Mouse (Mus musculus): Measurements from ENCODE around the gene Abcc12. TPM values are rescaled to one million over a fixed set of nuclear protein-coding genes. Genes with fewer than 3 reads are reported as not detected.

Abcc12 gene
- 0.12 and 0.17 TPM in 2 replicates for polyA plus RNA-seq (2015; fragmentation: Nextera tagmentation; extraction: Ambion mirVana)

DNA sequence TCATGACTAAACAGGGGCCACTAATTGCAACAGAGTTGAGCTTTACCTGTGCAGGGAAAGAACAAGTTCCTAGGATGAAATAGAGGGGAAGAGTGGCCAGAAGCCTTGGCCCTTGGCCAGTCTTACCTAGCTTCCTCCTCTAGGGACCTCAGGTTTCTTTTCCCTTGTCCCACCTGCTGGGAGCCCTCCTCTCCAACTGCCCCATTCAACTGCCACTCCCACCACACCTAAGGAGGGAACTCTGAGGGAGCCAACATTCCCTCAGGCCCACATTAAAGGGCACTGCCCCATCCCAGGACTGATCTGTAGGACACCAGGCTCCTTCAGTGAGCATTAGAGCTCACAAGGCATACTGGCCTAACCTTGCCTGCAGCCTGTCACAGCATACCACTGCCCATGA, at the start of gene Abcc12:
TSS of gene Abcc12 (minus strand) at position 229 of the 400 bp plus-strand sequence.
- ATAC-seq (ENCODE audit: low FRiP score) = no peak
- Histone ChIP-seq H3K9me3 (replicated peaks) (no peaks in the 10 kb centered on the region), H3K27me3 (replicated peaks) (no peaks in the 10 kb centered on the region), H3K9ac (replicated peaks) (no peak within 1 kb of the TSS), H3K4me1 (peaks cover 4% of the 10 kb centered on the region; the same call in 1 of the 2 replicates), H3K27ac (replicated peaks) (no peak within 1 kb of the TSS), H3K36me3 (no peaks in the 10 kb centered on the region), H3K4me3 (replicated peaks) (no peak within 1 kb of the TSS), H3K4me2 (no peak within 1 kb of the TSS)

DNA sequence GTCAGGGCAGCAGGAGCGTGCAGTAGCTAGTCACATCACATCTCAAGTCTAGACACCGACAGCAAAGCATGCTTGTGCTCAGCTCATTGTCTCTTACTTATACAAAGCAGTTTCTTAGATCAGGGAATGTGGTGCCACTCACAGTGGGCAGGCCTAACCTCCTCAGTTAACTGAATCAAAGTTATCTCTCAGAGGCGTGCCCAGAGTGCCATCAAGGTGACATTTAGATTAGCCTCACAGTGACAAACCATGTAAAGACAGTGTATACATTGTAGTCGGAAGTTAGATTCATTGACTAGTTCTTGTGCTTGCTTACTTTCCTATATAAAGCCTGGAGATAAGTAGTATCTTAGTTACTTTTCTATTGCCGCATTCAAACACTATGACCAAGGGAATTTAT, 49.7 kb upstream of the Abcc12 start:
- H3K4me3 ChIP-seq (replicated peaks) = no peak overlapping the region
- H3K4me2 ChIP-seq = no peak overlapping the region
- H3K27ac ChIP-seq (replicated peaks) = no peak overlapping the region
- 90% methylated on average over 5 of the region's 5 CpGs for WGBS
- H3K9ac ChIP-seq (replicated peaks) = no peak overlapping the region
- ATAC-seq (ENCODE audit: low FRiP score) = no peak
- H3K36me3 ChIP-seq = peaks cover 18% of the 10 kb centered on the region
- H3K9me3 ChIP-seq (replicated peaks) = no peaks in the 10 kb centered on the region
- H3K27me3 ChIP-seq (replicated peaks) = no peaks in the 10 kb centered on the region
- peaks cover 14% of the 10 kb centered on the region for H3K4me1 ChIP-seq

DNA sequence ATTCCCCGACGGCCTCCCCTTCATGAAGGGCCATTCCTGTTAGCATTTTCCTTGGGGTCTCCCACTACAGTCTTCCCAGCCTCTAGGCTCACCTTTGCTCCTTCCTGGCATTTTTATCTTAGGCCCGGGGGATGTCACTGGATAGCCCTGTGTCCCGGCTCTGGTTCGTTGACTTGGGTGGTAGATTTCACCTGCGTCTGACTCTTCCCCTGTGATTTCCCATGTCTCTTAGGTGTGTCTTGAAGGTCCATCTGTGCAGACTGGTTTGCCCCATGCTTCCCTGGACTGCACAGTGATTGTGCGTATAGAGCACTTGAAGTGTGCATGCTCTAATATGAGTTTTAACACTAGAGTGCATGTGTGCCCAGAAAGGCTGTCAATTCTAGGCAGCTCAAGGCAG, 44.4 kb upstream of the Abcc12 start:
- 62% methylated on average over 7 of the region's 7 CpGs for WGBS
- Histone ChIP-seq H3K36me3 (no peaks in the 10 kb centered on the region), H3K27me3 (replicated peaks) (no peaks in the 10 kb centered on the region), H3K4me3 (replicated peaks) (peak overlapping the region; percentile 68), H3K9me3 (replicated peaks) (no peaks in the 10 kb centered on the region), H3K4me2 (peak overlapping the region; percentile 84), H3K27ac (replicated peaks) (no peak overlapping the region), H3K4me1 (peaks cover 23% of the 10 kb centered on the region), H3K9ac (replicated peaks) (peak overlapping the region; percentile 57)
- no peak for ATAC-seq (ENCODE audit: low FRiP score)

DNA sequence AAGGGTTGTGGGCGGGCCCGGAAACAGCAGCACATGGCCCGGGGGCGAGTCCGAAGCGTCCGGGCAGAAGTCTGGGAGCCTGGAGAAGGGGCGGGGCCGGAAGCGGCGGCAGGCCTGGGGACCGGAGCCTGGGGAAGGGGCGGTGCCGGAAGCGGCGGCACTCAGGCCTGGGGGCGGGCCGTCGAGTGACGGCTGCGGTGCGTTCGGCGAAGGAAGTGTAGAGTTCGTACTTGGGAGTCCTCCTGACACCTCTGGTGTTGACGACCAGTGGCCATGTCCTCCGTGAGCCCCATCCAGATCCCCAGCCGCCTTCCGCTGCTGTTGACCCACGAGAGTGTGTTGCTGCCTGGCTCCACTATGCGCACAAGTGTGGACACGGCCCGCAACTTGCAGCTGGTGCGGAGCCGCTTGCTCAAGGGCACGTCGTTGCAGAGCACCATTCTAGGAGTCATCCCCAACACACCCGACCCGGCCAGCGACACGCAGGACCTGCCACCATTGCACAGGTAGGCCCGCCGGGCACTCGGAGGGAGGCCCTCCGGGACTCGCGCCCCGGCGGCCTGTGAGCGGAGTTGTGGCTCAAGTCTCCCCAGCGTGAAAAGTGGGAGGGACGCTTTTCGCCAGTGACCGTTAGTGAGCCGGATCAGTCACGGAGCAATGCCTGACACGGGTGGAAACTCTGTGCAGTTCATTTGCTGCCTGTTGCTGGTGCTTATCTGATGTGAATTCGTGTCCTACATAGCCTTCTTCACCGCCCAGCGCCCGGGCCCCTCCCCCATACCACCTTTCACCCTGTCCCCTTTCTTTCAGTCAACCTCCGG, 43.6 kb upstream of the Abcc12 start, which contains the start of gene Lonp2:
TSS of gene Lonp2 (plus strand) at position 133 of the 821 bp plus-strand sequence.
- Histone ChIP-seq H3K36me3 (no peaks in the 10 kb centered on the region), H3K4me1 (peaks cover 23% of the 10 kb centered on the region), H3K9ac (replicated peaks) (peak within 1 kb of the TSS; percentile 65), H3K9me3 (replicated peaks) (no peaks in the 10 kb centered on the region), H3K4me3 (replicated peaks) (peak within 1 kb of the TSS; percentile 68), H3K27me3 (replicated peaks) (no peaks in the 10 kb centered on the region), H3K27ac (replicated peaks) (peak within 1 kb of the TSS; percentile 93), H3K4me2 (peak within 1 kb of the TSS; percentile 84)
- peak; percentile 99 for ATAC-seq (ENCODE audit: low FRiP score)
- WGBS = under 1% methylated on average over 57 of the region's 62 CpGs

DNA sequence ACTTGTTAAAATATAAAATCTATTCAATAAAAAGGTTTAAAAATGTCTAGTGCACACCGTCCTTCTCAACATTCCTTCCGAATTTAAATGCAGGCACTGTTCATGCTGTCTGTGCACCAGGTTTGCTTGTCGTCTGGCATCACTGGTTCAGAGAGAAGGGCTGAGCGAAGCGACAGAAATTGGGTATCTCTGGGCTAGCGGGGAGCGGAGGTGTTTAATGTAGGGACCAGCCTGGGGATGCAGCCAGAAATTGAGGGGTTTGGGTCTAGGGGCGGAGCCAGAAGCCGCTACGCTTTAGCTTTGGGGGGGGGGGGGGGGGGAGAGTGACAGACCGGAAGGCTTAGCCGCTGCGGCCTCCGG, 43.0 kb upstream of the Abcc12 start:
- under 1% methylated on average over 14 of the region's 14 CpGs for WGBS
- ATAC-seq (ENCODE audit: low FRiP score) = no peak
- peaks cover 23% of the 10 kb centered on the region for H3K4me1 ChIP-seq

DNA sequence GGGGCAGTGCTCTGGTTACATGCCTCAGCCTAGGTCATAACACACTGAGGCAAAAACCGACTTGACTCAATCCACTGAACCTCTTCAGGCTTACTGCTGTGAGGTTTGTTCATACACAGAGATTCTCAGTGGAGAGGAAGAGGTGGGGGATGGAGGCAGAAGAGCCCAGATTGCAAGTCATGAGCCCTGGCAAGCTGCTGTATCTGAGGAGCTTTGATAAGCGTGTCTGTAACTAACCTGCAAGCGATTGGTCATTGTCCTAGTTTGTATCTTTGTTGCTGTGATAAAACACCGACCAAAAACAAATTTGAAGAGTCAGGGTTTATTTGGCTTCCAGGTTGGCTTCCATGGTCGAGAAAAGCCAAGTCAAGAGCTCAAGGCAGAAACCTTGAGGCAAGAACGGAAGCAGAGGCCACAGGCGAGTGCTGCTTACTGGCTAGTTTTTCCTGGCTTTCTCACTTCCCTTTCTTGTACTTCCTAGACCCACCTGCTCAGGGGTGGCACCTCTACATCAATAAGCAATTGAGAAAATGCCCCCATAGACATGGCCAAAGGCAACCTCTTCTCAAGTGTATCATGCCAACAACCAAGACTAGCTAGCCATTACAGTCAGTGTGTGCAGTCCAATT, 37.4 kb upstream of the Abcc12 start:
- Histone ChIP-seq H3K4me2 (no peak overlapping the region), H3K9ac (replicated peaks) (no peak overlapping the region), H3K4me1 (no peaks in the 10 kb centered on the region), H3K27ac (replicated peaks) (no peak overlapping the region), H3K36me3 (no peaks in the 10 kb centered on the region), H3K4me3 (replicated peaks) (no peak overlapping the region), H3K27me3 (replicated peaks) (no peaks in the 10 kb centered on the region), H3K9me3 (replicated peaks) (no peaks in the 10 kb centered on the region)
- no peak for ATAC-seq (ENCODE audit: low FRiP score)
- WGBS = 76% methylated on average over 7 of the region's 7 CpGs

More for the DNA sequence above, 43.0 kb upstream of the Abcc12 start:
- H3K27ac ChIP-seq (replicated peaks) = peak overlapping the region; percentile 93
- peak overlapping the region; percentile 65 for H3K9ac ChIP-seq (replicated peaks)
- H3K9me3 ChIP-seq (replicated peaks) = no peaks in the 10 kb centered on the region
- H3K36me3 ChIP-seq = no peaks in the 10 kb centered on the region
- peak overlapping the region; percentile 84 for H3K4me2 ChIP-seq
- H3K27me3 ChIP-seq (replicated peaks) = no peaks in the 10 kb centered on the region
- H3K4me3 ChIP-seq (replicated peaks) = peak overlapping the region; percentile 68

DNA sequence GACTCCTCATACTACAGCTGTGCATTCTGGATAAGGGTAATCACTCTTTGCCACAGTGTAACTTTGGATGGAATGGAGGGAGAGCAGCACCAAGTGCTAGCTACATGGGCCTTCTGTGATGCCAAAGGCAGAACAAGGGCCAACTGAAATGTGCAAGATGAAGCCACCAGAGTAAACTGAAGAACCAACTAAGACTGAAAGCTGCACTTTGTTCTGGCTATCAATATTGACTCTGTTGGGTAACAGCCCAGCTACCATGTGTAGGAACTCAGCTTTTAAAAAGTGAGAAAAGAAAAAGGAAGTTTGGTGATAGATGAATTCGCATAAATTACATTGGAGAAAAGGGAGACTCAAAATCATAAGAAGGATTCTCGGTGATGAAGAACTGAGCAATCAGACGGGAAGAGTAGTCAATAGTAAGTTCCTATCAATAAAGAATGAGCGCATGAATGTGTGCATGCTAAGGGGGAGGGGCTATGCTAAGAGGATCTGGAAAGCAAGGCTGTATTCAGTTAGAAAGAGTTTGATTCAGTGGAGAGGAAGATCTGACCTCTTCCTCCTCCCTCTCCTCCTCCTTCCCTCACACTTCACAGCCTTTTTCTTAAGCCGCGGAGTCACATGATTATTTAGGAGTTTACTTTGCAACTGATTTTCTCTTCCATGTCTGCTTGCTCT, 34.7 kb upstream of the Abcc12 start:
- Histone ChIP-seq H3K4me2 (no peak overlapping the region), H3K4me1 (no peaks in the 10 kb centered on the region), H3K27ac (replicated peaks) (no peak overlapping the region), H3K36me3 (no peaks in the 10 kb centered on the region), H3K9ac (replicated peaks) (no peak overlapping the region), H3K27me3 (replicated peaks) (no peaks in the 10 kb centered on the region), H3K9me3 (replicated peaks) (no peaks in the 10 kb centered on the region), H3K4me3 (replicated peaks) (no peak overlapping the region)
- WGBS = 95% methylated on average over 6 of the region's 6 CpGs
- no peak for ATAC-seq (ENCODE audit: low FRiP score)

DNA sequence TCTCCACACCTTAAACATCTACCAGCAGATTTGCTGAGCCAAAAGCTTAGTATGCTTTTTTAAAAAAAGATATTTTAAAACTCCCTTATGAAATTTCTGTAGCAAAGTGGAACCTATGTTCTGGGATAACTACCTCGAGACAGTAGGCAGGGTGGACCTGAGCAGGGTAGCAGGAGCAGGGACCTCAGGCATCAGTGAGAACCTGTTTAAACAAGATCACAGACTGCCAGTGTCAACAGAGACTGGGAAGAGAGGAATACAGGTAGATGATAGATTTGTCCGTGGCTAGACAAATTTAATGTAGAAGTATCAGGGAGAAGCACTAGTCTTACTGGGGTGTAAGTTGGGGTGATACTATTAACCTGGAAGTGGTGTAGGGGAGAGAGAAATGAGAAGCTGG, 33.3 kb upstream of the Abcc12 start:
- H3K27ac ChIP-seq (replicated peaks) = no peak overlapping the region
- H3K36me3 ChIP-seq = no peaks in the 10 kb centered on the region
- no peak overlapping the region for H3K4me3 ChIP-seq (replicated peaks)
- no peaks in the 10 kb centered on the region for H3K4me1 ChIP-seq
- H3K9ac ChIP-seq (replicated peaks) = no peak overlapping the region
- H3K9me3 ChIP-seq (replicated peaks) = no peaks in the 10 kb centered on the region
- 77% methylated on average over 2 of the region's 2 CpGs for WGBS
- H3K4me2 ChIP-seq = no peak overlapping the region
- no peak for ATAC-seq (ENCODE audit: low FRiP score)
- H3K27me3 ChIP-seq (replicated peaks) = no peaks in the 10 kb centered on the region

DNA sequence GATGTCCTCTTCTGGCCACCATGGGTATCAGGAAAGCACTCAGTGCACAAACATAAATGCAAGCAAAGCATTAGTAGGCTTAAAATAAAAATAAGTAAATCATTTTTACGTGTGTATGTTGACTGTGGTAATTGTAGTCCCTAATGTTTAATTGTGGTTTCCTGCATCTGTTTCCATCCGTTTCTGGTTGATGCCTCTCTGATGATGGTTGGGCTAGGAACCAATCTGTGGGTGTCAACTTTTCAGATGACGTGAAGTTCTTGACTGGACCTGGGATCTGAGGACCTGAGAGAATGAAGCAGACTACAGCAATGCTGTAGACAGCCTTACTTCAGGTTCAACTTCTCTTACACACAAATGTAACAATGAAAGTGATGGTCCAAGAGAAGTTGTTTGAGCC, 24.2 kb upstream of the Abcc12 start:
- Histone ChIP-seq H3K9ac (replicated peaks) (no peak overlapping the region), H3K9me3 (replicated peaks) (no peaks in the 10 kb centered on the region), H3K27me3 (replicated peaks) (no peaks in the 10 kb centered on the region), H3K36me3 (no peaks in the 10 kb centered on the region), H3K4me3 (replicated peaks) (no peak overlapping the region), H3K27ac (replicated peaks) (no peak overlapping the region), H3K4me2 (no peak overlapping the region), H3K4me1 (no peaks in the 10 kb centered on the region)
- WGBS = 74% methylated on average over 3 of the region's 3 CpGs
- ATAC-seq (ENCODE audit: low FRiP score) = no peak

DNA sequence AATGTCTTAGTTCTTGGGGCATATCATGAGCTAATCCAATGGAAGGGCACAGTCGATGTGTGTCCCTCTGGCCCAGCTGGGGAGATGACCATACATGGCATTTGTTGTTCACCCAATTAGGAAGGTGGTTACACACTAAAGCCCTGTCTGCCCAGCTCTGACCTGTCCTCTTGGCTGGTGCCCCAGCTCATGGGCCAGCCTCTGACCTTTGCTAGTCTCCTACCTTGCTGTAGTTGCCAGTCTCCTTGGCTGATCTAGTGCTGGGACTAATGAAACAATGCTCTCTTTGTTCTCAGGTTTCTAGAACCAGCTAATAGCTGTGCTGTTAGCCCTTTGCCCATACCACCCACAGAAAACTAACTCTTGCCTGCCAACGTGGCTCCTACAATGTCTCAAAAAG, 22.7 kb upstream of the Abcc12 start:
- no peak overlapping the region for H3K9ac ChIP-seq (replicated peaks)
- no peaks in the 10 kb centered on the region for H3K27me3 ChIP-seq (replicated peaks)
- no peak for ATAC-seq (ENCODE audit: low FRiP score)
- H3K27ac ChIP-seq (replicated peaks) = no peak overlapping the region
- no peaks in the 10 kb centered on the region for H3K36me3 ChIP-seq
- 60% methylated on average over 2 of the region's 2 CpGs for WGBS
- no peak overlapping the region for H3K4me3 ChIP-seq (replicated peaks)
- H3K4me1 ChIP-seq = no peaks in the 10 kb centered on the region
- H3K9me3 ChIP-seq (replicated peaks) = no peaks in the 10 kb centered on the region
- no peak overlapping the region for H3K4me2 ChIP-seq

DNA sequence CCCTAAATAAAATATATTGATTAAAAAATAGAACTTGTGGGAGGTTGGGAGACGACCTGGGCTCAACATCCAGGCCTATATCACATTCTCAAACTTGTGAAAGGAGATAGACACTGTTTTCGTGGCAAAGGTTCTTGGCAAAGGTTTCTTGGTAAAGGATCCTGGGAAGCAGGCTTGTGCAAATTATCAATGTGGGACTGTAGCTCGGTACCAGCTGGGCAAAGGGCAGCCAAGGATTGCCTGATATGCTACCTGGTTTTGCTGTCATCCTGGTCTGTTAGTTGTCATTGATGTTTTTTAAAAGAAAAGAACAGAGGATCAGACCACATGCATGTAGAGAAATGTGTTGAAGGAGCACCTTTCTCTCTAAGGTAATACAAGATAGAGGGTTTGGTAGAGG, 19.8 kb upstream of the Abcc12 start:
- ATAC-seq (ENCODE audit: low FRiP score) = no peak
- 85% methylated on average over 3 of the region's 3 CpGs for WGBS
- no peaks in the 10 kb centered on the region for H3K4me1 ChIP-seq
- no peaks in the 10 kb centered on the region for H3K9me3 ChIP-seq (replicated peaks)
- H3K9ac ChIP-seq (replicated peaks) = no peak overlapping the region
- H3K4me3 ChIP-seq (replicated peaks) = no peak overlapping the region
- H3K27ac ChIP-seq (replicated peaks) = no peak overlapping the region
- no peak overlapping the region for H3K4me2 ChIP-seq
- no peaks in the 10 kb centered on the region for H3K27me3 ChIP-seq (replicated peaks)
- H3K36me3 ChIP-seq = no peaks in the 10 kb centered on the region

DNA sequence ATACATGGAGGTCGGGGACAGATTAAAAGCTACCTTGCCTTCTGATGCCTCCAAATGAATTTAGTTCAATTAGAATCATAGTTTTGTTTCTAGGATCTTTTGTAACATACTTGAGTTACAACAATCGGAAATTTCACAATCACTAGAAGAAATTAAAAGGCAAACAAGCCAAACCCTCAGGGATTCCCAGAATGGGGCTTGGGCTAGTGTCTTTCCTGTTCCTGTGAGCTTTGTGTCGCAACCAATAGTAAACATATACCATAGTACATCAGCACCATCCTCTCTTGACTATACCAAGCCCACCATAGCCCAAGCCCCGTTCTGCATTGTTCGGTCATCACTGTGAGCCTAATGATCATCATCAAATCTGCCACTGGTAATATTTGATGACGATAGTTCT, 18.8 kb upstream of the Abcc12 start:
- Histone ChIP-seq H3K27me3 (replicated peaks) (no peaks in the 10 kb centered on the region), H3K9ac (replicated peaks) (no peak overlapping the region), H3K27ac (replicated peaks) (no peak overlapping the region), H3K4me1 (no peaks in the 10 kb centered on the region), H3K4me2 (no peak overlapping the region), H3K9me3 (replicated peaks) (no peaks in the 10 kb centered on the region), H3K36me3 (no peaks in the 10 kb centered on the region), H3K4me3 (replicated peaks) (no peak overlapping the region)
- ATAC-seq (ENCODE audit: low FRiP score) = no peak
- WGBS = 92% methylated on average over 6 of the region's 6 CpGs
